Mouse (Mus musculus): ENCODE data around the gene Mrtfa. TPM values are rescaled to one million over a fixed set of nuclear protein-coding genes. Genes with fewer than 3 reads are reported as not detected.
A peak's percentile ranks its signal among the peaks of the same experiment; 100 is the strongest.

Gene Mrtfa
- polyA plus RNA-seq, 3 experiments from 2014 or later: 47.3 to 66.5 (median 48.1) TPM

DNA sequence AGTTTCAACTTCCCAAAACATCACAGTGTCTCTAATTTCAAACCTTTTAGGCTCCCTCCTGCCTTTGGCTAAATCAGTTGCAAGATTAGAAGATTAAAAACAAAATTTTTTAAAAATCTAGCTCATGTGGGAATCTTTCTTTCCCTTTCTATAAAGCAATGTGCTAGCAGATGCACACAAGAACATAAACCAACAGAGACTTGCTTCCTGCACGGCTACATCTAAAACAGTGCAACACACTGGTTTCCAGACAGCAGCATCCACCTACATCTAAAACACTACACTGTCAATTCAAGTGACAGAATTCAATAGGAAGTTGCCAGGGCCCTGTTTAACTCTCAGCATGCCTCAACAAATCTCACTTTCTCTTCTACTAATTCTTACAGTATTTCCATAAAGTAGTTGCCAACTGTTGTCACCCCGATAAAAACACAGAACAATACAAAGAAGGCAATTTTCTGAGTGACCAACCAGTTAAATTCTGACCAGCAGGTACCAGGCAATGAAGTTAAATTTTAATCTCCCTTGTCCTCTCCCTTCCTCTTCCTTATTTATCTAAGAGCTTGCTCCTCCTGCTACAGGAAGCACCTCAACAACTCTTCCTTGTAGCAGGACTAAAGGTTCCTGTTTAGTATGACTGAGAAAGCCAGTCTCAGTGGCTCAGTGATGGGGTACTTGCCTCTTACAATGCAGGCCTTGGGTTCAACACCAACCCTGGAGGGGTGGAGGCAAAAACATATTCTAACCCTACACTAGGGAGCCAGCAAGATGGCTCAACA, 35.5 kb downstream of the Mrtfa start:
- ATAC-seq: peak; percentile 32

DNA sequence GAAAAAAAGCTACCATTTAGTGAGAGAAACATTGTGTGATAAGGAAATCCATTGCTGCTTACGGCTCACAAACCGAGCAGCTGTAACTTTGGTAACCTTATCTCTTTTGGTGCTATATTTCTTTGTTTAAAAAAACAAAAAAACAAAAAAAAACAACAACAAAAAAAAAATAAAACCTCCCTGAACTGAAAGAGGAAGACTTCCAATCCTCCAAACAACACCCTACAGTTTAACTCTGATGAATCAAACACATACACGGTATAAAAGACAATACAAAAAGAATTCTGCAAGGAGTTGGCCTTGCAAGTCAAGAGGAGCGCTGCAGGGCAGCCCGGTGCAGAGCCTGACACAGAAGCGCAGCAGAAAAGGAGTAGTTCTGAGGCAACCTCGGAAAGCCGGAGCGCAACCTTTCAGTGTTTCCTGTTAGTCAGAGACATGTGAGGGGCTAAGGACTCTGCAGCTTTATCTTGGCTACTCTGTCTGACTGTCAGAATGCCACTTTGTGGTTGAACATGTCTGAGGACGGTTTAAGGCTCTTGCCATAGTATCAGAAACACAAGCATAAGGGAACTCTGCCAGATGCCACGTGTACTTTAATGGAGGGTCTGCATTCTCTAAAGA, 48.5 kb downstream of the Mrtfa start:
- no peak for ATAC-seq

GRCm38 (mm10) chr15:81140004-81140403, 50.6 kb downstream of the Mrtfa start:
- ATAC-seq: no peak

- ATAC-seq: no peak
Observed at GRCm38 (mm10) chr15:81137298-81137697, 53.3 kb downstream of the Mrtfa start.

DNA sequence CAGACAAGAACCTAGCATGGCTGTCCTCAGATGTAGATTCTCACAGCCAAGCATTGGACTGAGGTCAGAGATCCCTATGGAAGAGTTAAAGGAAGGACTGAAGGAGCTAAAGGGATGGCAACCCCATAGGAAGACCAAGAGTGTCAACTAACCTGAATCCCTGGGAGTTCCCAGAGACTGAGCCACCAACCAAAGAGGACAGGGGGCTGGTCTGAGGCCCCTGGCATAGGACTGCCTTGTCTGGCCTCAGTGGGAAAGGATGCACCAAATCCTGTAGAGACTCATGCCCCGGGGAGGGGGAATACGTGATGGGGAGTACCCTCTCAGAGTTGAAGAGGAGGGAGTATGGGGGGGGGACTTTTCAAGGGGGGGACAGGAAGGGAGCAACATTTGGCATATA, 56.8 kb downstream of the Mrtfa start:
- no peak for ATAC-seq

GRCm38 (mm10) chr15:81131152-81131551, 59.4 kb downstream of the Mrtfa start:
- peak; percentile 38 for ATAC-seq

DNA sequence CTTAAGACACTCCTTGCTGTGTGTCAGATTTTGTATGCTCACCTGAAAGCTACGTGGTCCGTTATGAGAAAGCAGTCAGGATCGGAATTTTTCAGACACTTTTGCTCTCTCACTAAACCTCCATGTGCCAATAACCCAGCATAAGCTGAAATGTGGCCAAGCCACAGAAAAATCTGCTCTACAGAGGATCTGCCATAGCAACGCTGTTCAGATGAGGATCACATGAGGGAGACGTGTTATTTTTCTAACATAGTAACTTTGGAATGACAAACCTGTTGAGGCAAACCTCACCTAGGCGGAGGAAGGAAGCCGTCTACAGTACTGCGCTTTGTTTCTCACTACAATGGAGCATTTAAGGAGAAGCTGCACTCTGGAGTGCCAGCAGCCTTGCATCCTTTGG, 60.6 kb downstream of the Mrtfa start:
- ATAC-seq: no peak

DNA sequence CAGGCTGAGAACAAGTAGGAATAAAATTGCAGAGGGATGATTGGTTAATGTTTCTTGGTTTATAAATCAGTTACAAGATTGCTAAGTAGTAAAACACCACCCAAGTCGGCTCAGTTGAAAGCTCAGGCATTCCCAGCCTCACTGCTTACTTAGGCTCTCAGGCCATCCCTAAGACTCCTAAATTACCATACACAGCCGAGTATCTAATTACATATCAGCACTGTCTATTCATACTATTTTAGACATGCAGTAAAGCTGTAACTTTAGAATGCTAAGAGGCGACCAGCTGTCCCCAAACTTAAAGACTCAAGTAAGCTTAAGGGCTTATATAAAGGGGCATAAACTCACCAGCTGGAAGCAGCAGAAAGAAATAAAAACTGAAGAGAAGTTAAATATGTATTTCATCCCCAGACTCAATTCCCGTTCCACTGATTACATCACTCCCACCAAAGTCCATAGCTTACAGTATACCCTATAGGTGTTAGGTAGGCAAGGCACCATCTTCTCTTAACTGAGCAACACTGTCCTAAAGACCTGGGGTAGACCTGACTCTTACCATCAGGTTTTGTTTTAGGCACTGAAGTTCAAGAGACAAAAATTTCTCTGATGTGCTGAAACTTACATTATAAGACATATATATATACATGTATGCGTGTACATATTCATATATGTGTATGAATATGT, 62.3 kb downstream of the Mrtfa start:
- ATAC-seq: no peak

- ATAC-seq: no peak
Observed at GRCm38 (mm10) chr15:81124282-81124681, 66.3 kb downstream of the Mrtfa start.

DNA sequence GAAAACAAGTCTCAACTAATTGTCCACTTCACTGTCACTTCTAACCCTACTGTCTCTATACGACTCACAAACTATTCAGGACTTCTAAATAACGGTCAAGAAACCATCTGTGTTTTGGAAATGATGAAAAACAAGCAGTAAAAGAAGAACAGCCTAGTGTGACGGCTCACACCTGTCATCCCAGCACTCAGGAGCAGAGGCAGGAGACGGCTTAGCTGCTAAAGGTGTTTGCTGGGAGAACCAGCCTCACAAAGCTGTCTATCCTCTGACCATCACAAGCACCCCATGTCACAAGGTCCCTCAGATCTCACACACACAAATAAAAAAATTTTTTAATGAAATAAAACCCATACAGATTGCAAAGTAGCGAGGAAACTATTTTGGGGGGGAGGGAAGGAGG, 67.4 kb downstream of the Mrtfa start:
- no peak for ATAC-seq

DNA sequence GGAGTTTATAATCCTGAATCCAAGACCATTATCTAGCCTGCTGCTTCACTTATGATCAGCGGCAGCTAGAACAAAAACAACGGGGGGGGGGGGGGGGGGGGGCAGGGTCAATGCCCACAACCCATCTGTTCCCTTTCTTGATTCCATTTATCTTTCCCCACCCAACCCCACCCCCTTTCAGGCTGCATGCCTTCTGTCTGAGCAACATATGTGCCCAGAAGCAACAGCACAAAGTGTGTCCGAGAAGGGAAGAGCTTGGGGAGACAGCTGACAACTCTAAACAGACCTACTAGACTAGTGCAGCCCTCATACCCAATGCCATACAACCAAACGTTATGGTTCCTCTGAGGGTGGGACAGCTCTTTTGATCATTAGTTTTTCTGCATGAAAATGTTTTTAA, 68.0 kb downstream of the Mrtfa start:
- no peak for ATAC-seq

DNA sequence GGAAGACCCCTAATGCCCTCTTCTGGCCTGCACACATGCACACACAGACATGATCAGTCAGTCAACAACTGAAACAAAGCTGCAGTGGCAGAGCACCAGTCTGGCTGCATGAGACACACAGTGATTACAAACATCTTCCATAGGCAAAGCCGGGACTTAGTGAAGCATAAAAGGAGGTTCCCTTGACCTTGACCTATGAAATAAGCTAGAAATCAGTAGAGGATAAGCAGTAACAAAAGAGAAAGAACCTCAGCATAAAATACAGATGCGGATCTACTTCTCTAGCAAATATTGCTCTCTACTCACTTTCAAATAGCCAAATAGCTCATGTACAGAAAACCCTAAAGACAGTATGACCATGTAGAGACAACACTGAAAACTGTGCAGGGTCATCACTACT, 68.5 kb downstream of the Mrtfa start:
- no peak for ATAC-seq

- no peak for ATAC-seq
Observed at GRCm38 (mm10) chr15:81120946-81121345, 69.6 kb downstream of the Mrtfa start.

DNA sequence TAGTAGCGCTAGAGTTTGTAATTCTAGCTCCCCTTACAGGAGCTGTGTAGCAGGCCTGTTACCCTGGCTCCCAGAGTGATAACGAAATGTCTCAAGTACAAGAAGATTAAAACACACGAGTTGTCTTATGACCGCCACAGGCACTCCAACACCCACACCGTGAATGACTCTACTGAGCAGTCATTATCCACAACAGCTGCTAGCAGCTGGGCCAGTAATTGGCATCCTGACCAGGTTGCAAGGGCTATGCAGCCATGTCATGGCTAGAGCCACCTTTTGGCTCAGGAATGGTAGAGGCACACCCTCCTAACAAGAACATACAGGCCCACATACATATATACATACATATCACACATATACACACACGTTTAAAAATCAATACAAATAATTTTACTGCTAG, 70.4 kb downstream of the Mrtfa start:
- no peak for ATAC-seq

DNA sequence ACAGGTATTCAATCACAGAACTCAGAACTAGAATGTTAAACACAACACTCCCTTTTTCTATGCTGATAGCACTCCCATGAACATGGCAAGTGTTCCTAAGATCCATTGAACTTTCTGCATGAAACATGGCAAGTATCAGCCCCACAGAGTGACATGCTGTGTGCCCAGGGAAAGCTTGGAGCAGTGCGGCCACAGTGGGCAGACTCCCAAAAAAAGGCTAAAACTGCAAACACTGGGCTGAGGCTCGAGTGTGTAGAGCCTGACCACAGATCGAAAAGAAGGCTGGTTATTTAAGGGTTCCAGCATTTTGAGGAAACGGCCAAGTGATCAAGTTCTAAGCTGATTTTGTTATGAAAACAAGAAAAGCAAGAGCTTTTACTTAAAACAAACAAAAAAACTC, 72.3 kb downstream of the Mrtfa start:
- no peak for ATAC-seq

DNA sequence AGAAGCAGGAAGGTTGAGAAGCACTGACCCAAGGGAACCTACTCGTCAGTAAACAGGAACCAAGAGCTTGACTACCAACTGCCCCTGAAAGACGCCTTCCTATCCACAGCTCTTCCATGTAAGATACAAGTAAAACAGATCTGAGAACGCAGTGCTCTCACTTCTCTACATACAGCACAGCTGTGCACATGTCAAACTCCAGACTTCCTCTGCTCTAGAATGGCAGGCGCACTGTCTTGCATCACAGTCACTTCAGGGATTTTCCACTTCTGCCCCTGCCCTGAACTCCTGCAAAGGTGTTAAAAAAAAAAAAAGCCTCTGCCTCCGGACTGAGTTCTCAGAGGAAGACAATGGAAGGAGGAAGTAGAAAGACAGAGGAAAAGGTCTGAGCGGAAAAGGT, 78.0 kb downstream of the Mrtfa start:
- no peak for ATAC-seq

- no peak for ATAC-seq
Observed at GRCm38 (mm10) chr15:81110315-81110714, 80.2 kb downstream of the Mrtfa start.

- no peak for ATAC-seq
Observed at GRCm38 (mm10) chr15:81105962-81106361, 84.6 kb downstream of the Mrtfa start.

DNA sequence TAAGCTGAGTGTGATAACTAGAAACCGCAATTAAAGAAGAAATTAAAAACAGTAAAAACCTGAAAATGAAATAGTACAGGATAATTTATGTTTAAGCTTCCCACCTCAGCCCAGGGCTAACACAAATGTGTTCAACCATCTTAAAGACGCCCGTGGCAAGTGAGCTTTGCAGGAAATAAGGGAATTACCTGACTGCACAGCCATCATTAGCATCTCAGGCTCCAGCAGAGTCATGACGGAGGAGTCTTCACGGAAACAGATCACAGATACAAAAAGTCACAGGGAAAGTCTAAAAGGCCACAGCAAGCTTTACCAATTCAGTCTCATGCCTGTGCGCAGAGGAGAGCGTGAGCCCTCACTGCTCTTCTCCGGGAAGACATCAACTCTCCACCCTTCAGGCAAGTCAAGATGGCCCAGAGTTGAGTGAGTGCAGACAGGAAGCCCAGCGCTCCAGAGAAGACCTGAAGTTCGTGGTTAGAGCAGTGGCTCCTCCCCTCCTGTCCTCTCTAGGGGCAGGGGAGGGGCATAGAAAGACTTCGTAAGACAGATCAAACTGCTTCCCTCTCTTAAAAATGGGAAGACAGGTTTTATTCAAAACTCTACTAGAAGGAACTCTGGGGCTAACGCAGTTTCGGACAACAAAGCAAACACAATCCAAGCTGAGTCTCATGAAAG, 85.8 kb downstream of the Mrtfa start:
- ATAC-seq: peak; percentile 98

GRCm38 (mm10) chr15:81103500-81103899, 87.1 kb downstream of the Mrtfa start:
- no peak for ATAC-seq

GRCm38 (mm10) chr15:81102274-81102879, 88.2 kb downstream of the Mrtfa start:
- no peak for ATAC-seq

DNA sequence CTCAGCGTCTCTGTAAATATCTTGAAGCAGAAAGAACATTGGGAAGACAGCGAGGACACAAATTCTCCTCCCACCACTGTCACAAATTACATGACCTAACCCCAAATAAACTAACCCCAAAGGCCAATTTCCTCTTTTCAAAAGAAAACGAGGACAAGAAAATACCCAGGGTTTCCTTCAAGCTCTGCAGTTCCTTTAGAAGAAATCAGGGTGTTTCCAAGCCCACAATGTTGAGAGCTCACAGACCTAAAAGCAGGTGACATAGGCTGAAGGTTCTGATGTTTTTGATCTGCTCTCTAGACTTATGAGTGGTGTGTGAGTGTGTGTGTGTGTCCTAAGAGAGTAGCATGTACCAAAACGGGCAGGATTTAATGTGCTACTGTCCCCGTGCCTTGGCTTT, 89.2 kb downstream of the Mrtfa start:
- no peak for ATAC-seq

DNA sequence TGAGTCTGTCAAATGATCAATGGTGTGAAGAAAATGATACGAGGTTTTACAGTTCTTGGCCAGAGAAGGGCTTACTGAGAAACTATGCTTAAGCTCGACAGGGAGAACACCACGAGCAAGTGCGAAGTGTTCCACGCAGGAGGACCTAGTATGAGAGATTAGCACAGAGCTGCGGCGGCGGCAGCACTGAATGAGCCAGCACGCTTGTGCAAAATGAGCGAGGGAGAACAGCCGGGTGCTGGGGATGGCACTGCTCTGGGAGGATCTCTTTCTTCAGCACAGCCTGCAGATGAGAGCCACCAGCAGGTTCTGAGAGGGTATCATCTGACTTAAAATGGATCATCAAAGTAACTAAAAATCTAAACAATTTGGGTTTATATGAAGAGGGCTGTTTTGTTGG, 91.3 kb downstream of the Mrtfa start:
- ATAC-seq: no peak
